ENCODE assay signal across 8 mouse cellular contexts in genomic region chr11:53308884-53309310, GRCm38 (mm10). TPM values are rescaled to one million over a fixed set of nuclear protein-coding genes. Genes with fewer than 3 reads are reported as not detected.
DNase-seq lines count a peak whose midpoint lies in the region; ATAC-seq and TF ChIP-seq lines count a peak whose summit lies in the region.

No protein-coding gene starts in this region.

- no peak for TF ChIP-seq EP300 in CH12.LX (IDR thresholded peaks at IDR 0.05; ENCODE audit: low read length)

- no peak for TF ChIP-seq CTCF in CH12.LX (conservative IDR thresholded peaks at IDR 0.05 in 1 of 2, IDR thresholded peaks at IDR 0.05 in 1 of 2; ENCODE audit: low read depth in 2 of 2, low read length in 2 of 2)
- TF ChIP-seq CTCF in bone marrow macrophage, adult 2 months (IDR thresholded peaks at IDR 0.05; ENCODE audit: low read depth, low read length): no peak

- peaks cover 6 to 40% of the 10 kb centered on the region in 2 experiments; a peak in 3 of 4 replicates for H3K4me1 ChIP-seq in CH12.LX (ENCODE audit: control insufficient read depth in 1 of 2, insufficient read depth in 2 of 2)
- peaks cover 35% of the 10 kb centered on the region for H3K4me1 ChIP-seq in bone marrow macrophage, adult 2 months (ENCODE audit: control insufficient read depth, insufficient read depth, low read length)
- H3K4me1 ChIP-seq in heart, embryonic 11.5 days (ENCODE audit: control insufficient read depth, insufficient read depth, low read length): peaks cover 19% of the 10 kb centered on the region
- peaks cover 7% of the 10 kb centered on the region for H3K4me1 ChIP-seq in stomach, embryonic 14.5 days (ENCODE audit: control insufficient read depth, insufficient read depth, low read length)
- H3K4me1 ChIP-seq in midbrain, embryonic 10.5 days: peaks cover 6% of the 10 kb centered on the region

- in situ Hi-C loops in CH12.LX (cut with MboI; ENCODE audit: low pct_ligation_motif_present, low pct_unique_long_range_greater_than_20kb, low sequenced_read_pairs): no loop called here

- no peak overlapping the region for H3K4me2 ChIP-seq in CH12.LX (ENCODE audit: insufficient read depth, low read depth, poor library complexity, severe bottlenecking)
- no peak overlapping the region for H3K4me2 ChIP-seq in heart, embryonic 11.5 days
- H3K4me2 ChIP-seq in stomach, embryonic 14.5 days (replicated peaks; ENCODE audit: low read depth, low read length): no peak overlapping the region

- dilution Hi-C loops in CH12.LX (cut with MboI; ENCODE audit: extremely low pct_ligation_motif_present, extremely low pct_unique_long_range_greater_than_20kb, low sequenced_read_pairs): no loop called here

- 31% methylated on average over 2 of the region's 2 CpGs for WGBS in heart, embryonic 11.5 days (ENCODE audit: insufficient replicate concordance)
- WGBS in stomach, embryonic 14.5 days: 42% methylated on average over 2 of the region's 2 CpGs
- 67% methylated on average over 2 of the region's 2 CpGs for WGBS in midbrain, embryonic 10.5 days

- H3K4me3 ChIP-seq in CH12.LX (replicated peaks in 1 of 3; ENCODE audit: low read depth in 2 of 3, low read length in 2 of 3, poor library complexity in 1 of 3): no peak overlapping the region
- no peak overlapping the region for H3K4me3 ChIP-seq in bone marrow macrophage, adult 2 months (ENCODE audit: insufficient read depth, low read length)
- H3K4me3 ChIP-seq in heart, embryonic 11.5 days (ENCODE audit: low read depth, low read length): no peak overlapping the region
- H3K4me3 ChIP-seq in stomach, embryonic 14.5 days (ENCODE audit: low read depth, low read length): no peak overlapping the region
- no peak overlapping the region for H3K4me3 ChIP-seq in midbrain, embryonic 10.5 days

- TF ChIP-seq RAD21 in CH12.LX (IDR thresholded peaks at IDR 0.05; ENCODE audit: low read depth, low read length): no peak

- ATAC-seq in heart, embryonic 11.5 days (replicated peaks; ENCODE audit: insufficient number of reproducible peaks, low FRiP score, low TSS enrichment): no peak
- peak; percentile 70; the same call in 1 of the 2 replicates for ATAC-seq in stomach, embryonic 14.5 days (ENCODE audit: insufficient number of reproducible peaks, insufficient read depth, low FRiP score, low read depth)

- H3K9ac ChIP-seq in CH12.LX (ENCODE audit: insufficient read depth, low read depth): no peak overlapping the region
- H3K9ac ChIP-seq in heart, embryonic 11.5 days (ENCODE audit: low read depth, low read length): no peak overlapping the region; the same call in 1 of the 2 replicates
- H3K9ac ChIP-seq in stomach, embryonic 14.5 days (replicated peaks; ENCODE audit: low read depth, low read length): no peak overlapping the region

- no peaks in the 10 kb centered on the region for H3K27me3 ChIP-seq in CH12.LX (replicated peaks)
- no peaks in the 10 kb centered on the region for H3K27me3 ChIP-seq in heart, embryonic 11.5 days (ENCODE audit: control insufficient read depth, insufficient read depth, low read length)
- no peaks in the 10 kb centered on the region for H3K27me3 ChIP-seq in stomach, embryonic 14.5 days (ENCODE audit: control insufficient read depth, insufficient read depth, low read length)
- no peaks in the 10 kb centered on the region for H3K27me3 ChIP-seq in midbrain, embryonic 10.5 days (ENCODE audit: low read depth, poor library complexity, severe bottlenecking)

- H3K79me2 ChIP-seq in CH12.LX (replicated peaks; ENCODE audit: control insufficient read depth, extremely low read depth, insufficient read depth, poor library complexity, severe bottlenecking): no peaks in the 10 kb centered on the region

- H3K9me3 ChIP-seq in CH12.LX (replicated peaks; ENCODE audit: low read length): no peaks in the 10 kb centered on the region
- H3K9me3 ChIP-seq in heart, embryonic 11.5 days (replicated peaks; ENCODE audit: control insufficient read depth, low read length): no peaks in the 10 kb centered on the region
- no peaks in the 10 kb centered on the region for H3K9me3 ChIP-seq in stomach, embryonic 14.5 days (ENCODE audit: control insufficient read depth, low read depth, low read length)
- no peaks in the 10 kb centered on the region for H3K9me3 ChIP-seq in midbrain, embryonic 10.5 days (replicated peaks)

- peak; percentile 43 for DNase-seq in CH12.LX (ENCODE audit: extremely low read depth)
- DNase-seq in kidney, postnatal 36 days: peak; percentile 76 to 89
- no peak for DNase-seq in retina, postnatal 1 day
- no peak for DNase-seq in neural tube, embryonic 10.5 days (ENCODE audit: extremely low spot score, low spot score)
- no peak for DNase-seq in midbrain, embryonic 10.5 days (ENCODE audit: low spot score)

- no peak overlapping the region for H3K27ac ChIP-seq in CH12.LX (ENCODE audit: insufficient read depth, low read depth)
- peak overlapping the region; percentile 64 for H3K27ac ChIP-seq in bone marrow macrophage, adult 2 months (ENCODE audit: insufficient read depth, low read depth, low read length)
- H3K27ac ChIP-seq in heart, embryonic 11.5 days (ENCODE audit: low read depth, low read length): peak overlapping the region; percentile 71
- H3K27ac ChIP-seq in stomach, embryonic 14.5 days (ENCODE audit: low read length): peak overlapping the region; percentile 78
- no peak overlapping the region for H3K27ac ChIP-seq in midbrain, embryonic 10.5 days (replicated peaks)

- TF ChIP-seq POLR2A in CH12.LX (IDR thresholded peaks at IDR 0.05; ENCODE audit: low read depth, low read length): no peak
- no peak for TF ChIP-seq POLR2A in bone marrow macrophage, adult 2 months (IDR thresholded peaks at IDR 0.05; ENCODE audit: borderline replicate concordance, low read depth, low read length)

- H3K36me3 ChIP-seq in CH12.LX (replicated peaks in 1 of 2; ENCODE audit: control insufficient read depth in 1 of 2, insufficient read depth in 1 of 2, low read length in 1 of 2): no peaks in the 10 kb centered on the region
- no peaks in the 10 kb centered on the region for H3K36me3 ChIP-seq in heart, embryonic 11.5 days (ENCODE audit: control insufficient read depth, insufficient read depth, low read length)
- no peaks in the 10 kb centered on the region for H3K36me3 ChIP-seq in stomach, embryonic 14.5 days (ENCODE audit: control insufficient read depth, insufficient read depth, low read length)
- no peaks in the 10 kb centered on the region for H3K36me3 ChIP-seq in midbrain, embryonic 10.5 days

TF ChIP-seq in CH12.LX, 34 proteins besides CTCF, POLR2A, EP300 and RAD21:
- no peak for TF ChIP-seq KAT2A (IDR thresholded peaks at IDR 0.05; ENCODE audit: insufficient replicate concordance, low read length)
- TF ChIP-seq MEF2A (IDR thresholded peaks at IDR 0.05; ENCODE audit: borderline replicate concordance, low read depth, low read length): peak; percentile 51; the same call in 1 of the 2 replicates
- 0 out of 2 replicates have a peak, but pooled peaks have one; percentile 21 for TF ChIP-seq MAFK (IDR thresholded peaks at IDR 0.05; ENCODE audit: insufficient replicate concordance, low read length)

RNA-seq across cellular contexts. Expression of gene Hspa4, which starts 8.6 kb away (rescaled TPM):
- 184 and 238 TPM in 2 replicates for total RNA-seq in CH12.LX (2012; rRNA removed)
- 363 and 438 TPM in 2 replicates for total RNA-seq in CH12.LX (2014; rRNA removed)
- polyA plus RNA-seq in CH12.LX (2012; ENCODE audit: insufficient read length, low read depth): 529 and 585 TPM in 2 replicates
- 111 and 118 TPM in 2 replicates for polyA plus RNA-seq in bone marrow macrophage, adult 2 months (2012; ENCODE audit: insufficient read depth, insufficient read length, missing spikeins)
- 84.1 and 101 TPM in 2 replicates for polyA plus RNA-seq in heart, embryonic 11.5 days (2014; fragmentation: Nextera tagmentation; extraction: Ambion mirVana)
- polyA plus RNA-seq in stomach, embryonic 14.5 days (2014; fragmentation: Nextera tagmentation; extraction: Ambion mirVana): 81.0 and 84.6 TPM in 2 replicates
- polyA plus RNA-seq in midbrain, embryonic 10.5 days (2016; fragmentation: Nextera tagmentation; extraction: Ambion mirVana): 106 and 116 TPM in 2 replicates

RNA-seq across cellular contexts. Expression of gene Zcchc10, which starts 15.6 kb away (rescaled TPM):
- total RNA-seq in CH12.LX (2012; rRNA removed): 4.9 and 8.7 TPM in 2 replicates
- 20.7 and 24.3 TPM in 2 replicates for total RNA-seq in CH12.LX (2014; rRNA removed)
- 72.4 and 74.2 TPM in 2 replicates for polyA plus RNA-seq in CH12.LX (2012; ENCODE audit: insufficient read length, low read depth)
- 13.9 and 17.4 TPM in 2 replicates for polyA plus RNA-seq in bone marrow macrophage, adult 2 months (2012; ENCODE audit: insufficient read depth, insufficient read length, missing spikeins)
- polyA plus RNA-seq in heart, embryonic 11.5 days (2014; fragmentation: Nextera tagmentation; extraction: Ambion mirVana): 21.3 and 24.9 TPM in 2 replicates
- 24.0 and 25.9 TPM in 2 replicates for polyA plus RNA-seq in stomach, embryonic 14.5 days (2014; fragmentation: Nextera tagmentation; extraction: Ambion mirVana)
- 24.6 and 25.2 TPM in 2 replicates for polyA plus RNA-seq in midbrain, embryonic 10.5 days (2016; fragmentation: Nextera tagmentation; extraction: Ambion mirVana)

RNA-seq across cellular contexts. Expression of gene Aff4, which starts 41.7 kb away (rescaled TPM):
- total RNA-seq in CH12.LX (2012; rRNA removed): 19.8 and 24.0 TPM in 2 replicates
- total RNA-seq in CH12.LX (2014; rRNA removed): 22.1 and 25.7 TPM in 2 replicates
- 50.6 and 51.4 TPM in 2 replicates for polyA plus RNA-seq in CH12.LX (2012; ENCODE audit: insufficient read length, low read depth)
- polyA plus RNA-seq in bone marrow macrophage, adult 2 months (2012; ENCODE audit: insufficient read depth, insufficient read length, missing spikeins): 54.6 and 68.8 TPM in 2 replicates
- 29.3 and 54.4 TPM in 2 replicates for polyA plus RNA-seq in heart, embryonic 11.5 days (2014; fragmentation: Nextera tagmentation; extraction: Ambion mirVana)
- polyA plus RNA-seq in stomach, embryonic 14.5 days (2014; fragmentation: Nextera tagmentation; extraction: Ambion mirVana): 88.9 and 93.6 TPM in 2 replicates
- polyA plus RNA-seq in midbrain, embryonic 10.5 days (2016; fragmentation: Nextera tagmentation; extraction: Ambion mirVana): 27.7 and 40.8 TPM in 2 replicates

Comparison
In these comparisons a context has a peak if more than half of its experiments do, and no peak if none do; other contexts are left out.
1. DNase-seq: peak in CH12.LX (single experiment) and kidney, postnatal 36 days (2 of 2); none in retina, postnatal 1 day (single experiment), neural tube, embryonic 10.5 days (single experiment) and midbrain, embryonic 10.5 days (single experiment).
2. H3K27ac ChIP-seq: peak in bone marrow macrophage, adult 2 months (single experiment), heart, embryonic 11.5 days (single experiment) and stomach, embryonic 14.5 days (single experiment); none in CH12.LX (single experiment) and midbrain, embryonic 10.5 days (single experiment).